Mouse (Mus musculus): ENCODE data around the gene Rtp4.

Rtp4 gene

DNA sequence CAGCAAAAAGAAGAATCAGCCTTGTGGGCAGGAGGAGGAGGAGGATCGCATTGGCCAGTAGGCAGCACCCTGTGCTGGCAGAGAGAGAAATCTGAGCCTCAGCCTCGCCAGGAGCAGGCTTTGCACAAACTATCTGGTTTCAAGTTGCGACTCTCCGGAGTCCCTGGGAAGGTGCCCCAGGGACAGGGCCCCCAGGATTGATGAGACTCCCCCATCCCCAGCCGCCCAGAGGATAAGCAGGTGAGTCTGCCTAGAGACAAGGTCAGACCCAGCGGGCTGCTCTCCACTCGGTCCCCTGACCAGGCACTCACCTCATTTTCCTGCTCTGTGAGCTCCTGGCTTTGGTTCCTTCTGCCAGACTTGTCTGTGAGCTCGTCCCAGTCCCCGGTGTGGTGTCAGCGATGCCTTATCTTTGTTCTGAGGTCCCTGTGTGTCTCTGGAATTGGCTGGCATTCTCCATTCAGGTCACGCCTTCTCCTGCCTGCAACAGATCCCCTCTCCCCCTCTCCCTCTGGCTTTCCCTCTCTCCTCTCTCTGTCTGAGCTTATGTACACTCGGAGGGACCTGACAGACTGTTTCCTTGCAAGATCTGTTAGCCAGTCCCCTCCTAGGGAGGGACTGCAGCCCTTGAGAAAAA lies at the start of gene Rtp4, which contains the start of gene Masp1:
Gene Rtp4, plus strand, starts transcription at position 57 of the 637 bp plus-strand sequence.
Gene Masp1, minus strand, starts transcription at position 581 of the 637 bp plus-strand sequence.
- no peak for DNase-seq (ENCODE audit: low read depth, low spot score)

DNA sequence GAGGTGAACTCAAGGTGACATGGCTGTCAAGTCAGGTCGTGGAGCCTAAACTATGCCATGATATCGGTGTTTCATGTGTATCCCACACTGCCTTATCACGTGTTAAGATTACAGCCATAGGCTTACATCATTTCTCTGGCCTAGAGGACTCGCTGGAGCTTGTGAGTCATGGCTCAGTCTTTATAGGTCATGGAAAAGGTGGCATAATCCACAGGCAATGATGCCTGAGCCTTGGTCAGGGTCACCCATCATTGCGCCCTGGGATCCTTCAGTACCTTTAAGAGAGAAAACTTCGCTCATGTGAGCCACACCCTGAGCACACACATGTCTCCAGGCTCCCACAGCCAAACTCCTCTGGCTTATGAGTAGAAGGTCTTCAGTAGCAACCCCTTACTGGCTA lies 48.5 kb upstream of the Rtp4 start:
- DNase-seq (ENCODE audit: low read depth, low spot score) = no peak

DNA sequence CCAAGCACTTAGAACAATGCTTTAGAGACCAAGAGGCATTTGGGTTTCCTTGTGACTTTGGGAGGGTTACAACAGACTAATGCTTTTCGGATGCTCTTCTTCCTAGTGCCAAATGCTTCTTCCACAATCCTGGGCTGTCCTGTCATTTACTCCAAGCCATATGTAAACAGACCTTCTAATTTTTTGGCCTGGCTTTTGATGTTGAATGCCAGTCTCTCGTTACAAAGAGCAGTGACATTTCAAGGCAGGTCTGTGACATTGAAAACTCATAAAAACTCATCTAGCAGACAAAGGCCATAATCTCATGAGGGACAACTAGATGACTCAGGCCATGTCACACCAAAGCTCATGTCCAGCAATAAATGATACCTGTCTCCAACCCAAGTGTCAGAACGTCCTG lies 48.0 kb upstream of the Rtp4 start:
- DNase-seq (ENCODE audit: low read depth, low spot score) = no peak

DNA sequence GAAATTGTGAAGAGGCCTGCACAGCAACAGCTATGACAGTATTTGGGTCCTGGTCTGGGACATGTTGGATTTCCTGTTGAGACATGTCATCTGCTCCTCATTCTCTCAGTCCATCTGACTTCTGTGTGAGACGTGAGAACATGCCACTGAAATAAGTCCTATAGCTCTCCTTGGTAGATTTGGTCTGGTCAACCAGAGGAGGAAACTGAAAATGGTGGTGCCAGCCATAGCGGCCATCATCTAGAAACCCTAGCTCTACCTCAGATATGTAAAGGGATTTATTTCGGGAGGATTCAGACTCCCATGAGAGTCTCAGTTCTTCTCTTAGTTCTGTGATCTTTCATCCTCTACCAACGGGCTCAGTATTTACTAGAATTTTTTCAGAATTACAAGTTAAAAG lies 44.4 kb upstream of the Rtp4 start:
- no peak for DNase-seq (ENCODE audit: low read depth, low spot score)

DNA sequence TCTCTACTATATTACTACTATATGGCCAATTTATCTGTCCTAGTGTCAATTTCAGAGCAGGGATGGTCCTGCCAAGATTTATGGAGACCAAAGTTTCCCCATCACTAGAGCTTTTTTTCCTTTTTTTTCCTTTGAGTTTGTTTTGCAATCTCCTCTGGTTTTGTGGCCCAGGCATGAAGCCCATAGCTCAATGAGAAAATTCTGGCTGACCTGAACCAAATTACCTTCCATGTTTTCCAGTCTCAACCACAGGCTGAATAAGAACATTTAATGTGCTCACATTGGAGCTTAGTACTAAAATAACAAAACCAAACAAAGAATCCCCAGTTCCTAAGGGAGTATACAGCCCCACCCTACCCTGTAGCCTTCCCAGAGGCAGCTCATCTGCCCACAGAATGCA lies 43.5 kb upstream of the Rtp4 start:
- no peak for DNase-seq (ENCODE audit: low read depth, low spot score)

DNA sequence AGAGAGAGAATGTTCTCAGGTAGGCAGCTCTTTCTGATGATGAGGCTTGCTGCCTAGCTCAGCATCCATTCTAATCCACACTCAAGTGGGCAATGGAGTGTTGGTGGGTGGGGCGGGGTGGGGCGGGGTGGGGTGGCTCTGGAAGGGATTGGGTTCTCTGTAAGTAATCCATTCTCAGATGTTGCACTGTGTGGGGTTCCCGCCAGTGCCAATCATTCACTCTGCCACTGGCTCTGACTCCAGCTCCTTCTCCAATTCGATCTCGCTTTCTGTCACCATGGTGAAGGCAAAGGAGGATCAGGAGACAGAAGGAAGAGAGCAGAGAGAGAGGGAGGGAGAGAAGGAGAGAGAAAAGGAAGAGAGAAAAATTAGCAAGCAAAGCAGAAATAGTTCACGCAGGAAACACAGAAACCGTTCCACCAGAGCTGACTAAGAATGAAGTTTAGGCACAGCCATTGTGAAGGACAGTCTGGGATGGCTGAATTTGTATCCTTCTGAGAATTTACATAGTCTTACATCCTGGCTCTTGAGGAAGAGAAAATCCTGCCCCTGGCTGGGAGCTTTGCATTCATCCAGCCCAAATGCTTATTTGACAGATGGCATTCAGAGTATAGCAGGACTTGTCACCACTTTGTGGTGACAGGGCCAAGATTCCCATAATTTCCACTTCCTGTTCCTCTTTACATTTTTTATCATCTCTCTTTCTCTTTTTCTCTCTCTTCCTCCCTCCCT lies 40.1 kb upstream of the Rtp4 start:
- DNase-seq (ENCODE audit: low read depth, low spot score) = no peak

DNA sequence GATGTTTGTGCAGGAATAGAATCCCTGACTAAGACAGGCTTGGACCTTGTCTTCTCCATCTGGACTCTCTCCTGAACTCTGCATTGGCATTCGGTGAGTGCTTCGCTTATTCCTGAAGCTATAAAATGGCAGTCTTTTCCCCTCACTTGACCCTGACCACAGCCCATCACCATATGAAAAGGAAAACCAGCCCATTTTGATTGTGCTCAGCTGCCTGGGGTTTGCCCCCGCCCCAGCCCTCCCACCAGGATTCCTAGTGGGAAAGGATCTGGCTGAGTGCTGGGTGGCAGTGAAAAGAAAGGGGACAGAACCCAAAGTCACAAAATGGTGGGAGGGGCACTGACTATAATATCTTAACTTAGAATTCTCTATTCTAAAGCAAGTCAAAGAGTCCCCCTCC lies 37.9 kb upstream of the Rtp4 start:
- DNase-seq (ENCODE audit: low read depth, low spot score) = no peak

DNA sequence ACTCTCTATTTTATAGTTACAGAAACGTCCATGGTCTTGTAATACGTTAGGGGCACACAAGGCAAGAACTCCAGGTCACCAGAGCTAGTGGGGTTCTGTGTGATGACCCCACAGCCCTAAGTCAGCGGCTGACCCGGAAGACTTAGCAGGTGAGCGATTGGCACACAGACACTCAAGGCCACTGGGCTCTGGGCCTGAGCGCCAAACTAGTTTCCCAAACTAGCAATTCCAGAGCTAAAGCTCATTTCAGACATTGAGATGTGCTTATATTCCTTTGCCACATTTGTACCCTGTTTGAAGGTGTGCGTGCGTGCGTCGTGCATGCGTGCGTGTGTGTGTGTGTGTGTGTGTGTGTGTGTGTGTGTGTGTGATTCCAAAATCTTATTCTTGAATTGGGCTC lies 37.2 kb upstream of the Rtp4 start:
- no peak for DNase-seq (ENCODE audit: low read depth, low spot score)

DNA sequence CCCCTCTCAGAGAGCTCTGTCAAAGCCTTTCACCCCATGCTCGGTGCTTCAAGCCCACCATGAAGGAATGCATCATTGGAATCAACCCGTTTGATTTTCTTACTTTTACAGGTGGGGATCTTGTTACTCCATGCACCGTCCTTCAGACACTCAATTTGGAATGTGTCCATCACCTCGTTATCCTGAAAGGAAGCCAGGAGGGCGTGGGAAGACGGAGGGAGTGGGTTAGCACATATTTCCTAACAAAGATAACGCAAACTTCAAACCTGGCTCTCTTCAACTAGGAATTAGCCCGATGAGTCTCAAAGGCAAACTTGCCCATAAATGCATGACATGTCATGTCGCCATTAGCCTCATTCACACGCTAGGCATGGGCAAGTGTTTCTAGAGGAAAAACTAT lies 36.8 kb upstream of the Rtp4 start:
- DNase-seq (ENCODE audit: low read depth, low spot score) = no peak

DNA sequence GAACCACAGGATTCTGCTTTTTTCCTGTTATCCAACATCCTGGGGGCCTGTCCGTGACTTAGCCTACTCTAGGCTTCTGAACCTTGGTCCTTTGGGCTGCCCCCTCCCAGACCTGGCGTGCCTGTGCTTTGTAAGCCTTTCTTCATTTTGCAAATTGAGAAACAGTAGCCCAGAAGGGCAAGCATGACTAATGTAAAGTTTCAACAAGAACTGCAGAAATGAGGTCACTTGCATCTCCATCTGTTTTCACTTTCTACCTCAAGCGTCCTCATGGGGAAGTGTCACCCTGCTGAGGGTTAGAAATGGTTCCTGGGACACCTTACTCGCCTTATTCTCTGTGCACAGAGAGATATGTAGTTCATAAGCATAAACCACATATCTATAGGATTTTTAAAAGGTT lies 27.3 kb upstream of the Rtp4 start:
- no peak for DNase-seq (ENCODE audit: low read depth, low spot score)

DNA sequence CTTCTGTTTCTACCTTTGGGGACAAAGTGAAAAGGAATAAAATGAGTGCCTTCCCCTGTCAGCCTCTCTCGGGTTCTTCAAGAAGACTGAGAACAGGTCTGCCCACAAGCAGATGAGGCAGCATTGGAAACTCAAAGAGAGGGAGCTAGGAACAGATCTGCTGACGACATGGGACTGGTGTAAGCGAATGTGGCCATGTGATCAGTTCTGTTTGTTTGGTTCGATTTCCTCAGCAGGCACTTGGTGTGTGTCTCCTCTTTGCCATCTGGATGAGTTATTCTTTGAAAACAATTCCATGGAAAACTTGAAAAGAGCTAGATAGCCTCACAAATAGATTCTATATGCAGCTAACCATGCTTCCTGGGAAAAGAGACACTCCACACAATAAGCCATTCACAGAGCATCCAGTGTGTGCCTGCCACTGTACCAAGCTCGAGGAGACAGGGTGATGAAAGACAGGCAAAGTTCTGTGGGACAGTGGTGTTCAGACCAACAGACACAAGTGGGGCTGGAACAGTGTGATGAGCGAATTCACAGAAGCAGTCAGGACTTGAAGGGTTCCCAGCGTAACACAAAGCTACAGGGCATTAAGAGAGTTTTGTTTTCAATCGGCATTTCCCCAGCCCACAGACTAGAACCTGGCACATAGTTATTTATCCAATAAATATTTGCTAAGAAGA lies 23.7 kb upstream of the Rtp4 start:
- no peak for DNase-seq (ENCODE audit: low read depth, low spot score)

DNA sequence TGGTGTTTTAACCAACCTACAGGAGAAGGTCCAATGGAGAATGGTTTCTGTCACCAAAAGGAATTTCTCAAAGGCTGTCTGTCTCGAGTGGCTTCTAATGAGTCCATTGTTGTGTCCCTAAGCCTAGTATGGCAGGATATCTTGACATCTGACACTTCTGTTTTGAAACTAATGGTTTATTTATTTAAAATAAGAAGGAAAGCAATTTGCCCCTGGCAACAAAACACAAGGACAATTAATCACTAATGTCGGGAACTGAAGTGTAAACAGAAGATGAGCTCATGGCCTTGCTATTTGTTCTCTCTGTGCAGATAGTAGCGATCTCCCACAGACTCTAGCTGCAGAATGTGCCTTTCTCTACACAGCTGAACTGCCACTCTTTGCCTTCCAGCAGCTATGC lies 22.7 kb upstream of the Rtp4 start:
- DNase-seq (ENCODE audit: low read depth, low spot score) = no peak

DNA sequence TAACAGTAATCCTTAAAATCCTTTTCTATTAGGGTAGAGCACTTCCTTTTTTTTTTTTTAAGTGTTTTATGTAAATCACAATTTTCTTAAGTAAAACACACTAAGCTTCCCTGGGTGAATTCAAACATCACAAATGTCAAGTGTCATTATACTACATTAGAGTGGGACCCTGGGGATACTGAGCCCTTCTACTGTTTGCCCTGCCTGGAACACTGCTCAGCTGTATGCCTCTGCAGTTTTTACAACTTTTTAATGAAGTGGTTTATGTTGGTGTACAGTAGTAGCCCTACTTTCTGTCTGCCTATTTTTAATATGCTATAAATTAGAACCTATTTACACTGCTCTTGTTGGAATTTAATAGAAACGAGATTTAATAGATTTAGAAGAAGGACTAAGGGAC lies 22.2 kb upstream of the Rtp4 start:
- no peak for DNase-seq (ENCODE audit: low read depth, low spot score)

DNA sequence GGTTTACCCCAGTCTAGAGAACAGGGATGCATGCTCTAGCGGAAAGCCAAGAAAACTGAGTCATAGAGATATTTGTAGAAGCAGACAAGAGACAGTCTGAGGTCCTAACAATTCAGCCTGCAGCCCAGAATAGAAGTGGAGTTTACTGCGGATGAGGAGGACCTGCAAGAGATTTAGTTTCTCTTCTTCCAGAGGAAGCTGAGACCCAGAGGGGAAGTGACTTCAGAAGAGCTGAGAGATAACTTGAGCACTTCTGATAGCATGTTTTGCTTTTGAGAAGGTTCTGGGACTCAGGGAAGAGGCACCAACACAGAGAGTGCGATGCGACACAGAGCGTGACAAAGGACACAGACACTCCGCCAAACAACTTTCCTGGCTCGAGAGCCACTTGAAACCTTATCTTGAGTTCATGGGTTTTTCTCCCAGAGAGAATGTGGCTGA lies 21.4 kb upstream of the Rtp4 start:
- no peak for DNase-seq (ENCODE audit: low read depth, low spot score)

DNA sequence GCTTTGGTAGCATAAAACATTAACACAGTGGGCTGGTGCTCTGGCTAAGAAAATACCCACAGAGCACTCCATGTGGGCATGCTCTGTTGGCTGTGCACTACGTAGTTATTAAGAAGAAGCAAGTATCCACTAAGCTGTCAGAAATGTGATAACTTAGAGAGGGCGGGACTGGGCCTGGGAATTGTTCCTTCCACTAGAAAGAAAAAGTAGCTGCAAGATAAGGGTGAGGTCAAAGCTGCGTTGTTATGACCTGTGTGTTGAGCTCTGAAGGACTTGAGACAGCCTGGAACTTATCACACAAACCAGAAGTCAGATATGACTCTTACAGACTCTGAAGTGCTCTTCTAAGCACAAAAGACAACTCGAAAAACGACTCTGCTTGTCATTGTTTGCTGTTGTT lies 19.5 kb upstream of the Rtp4 start:
- no peak for DNase-seq (ENCODE audit: low read depth, low spot score)

DNA sequence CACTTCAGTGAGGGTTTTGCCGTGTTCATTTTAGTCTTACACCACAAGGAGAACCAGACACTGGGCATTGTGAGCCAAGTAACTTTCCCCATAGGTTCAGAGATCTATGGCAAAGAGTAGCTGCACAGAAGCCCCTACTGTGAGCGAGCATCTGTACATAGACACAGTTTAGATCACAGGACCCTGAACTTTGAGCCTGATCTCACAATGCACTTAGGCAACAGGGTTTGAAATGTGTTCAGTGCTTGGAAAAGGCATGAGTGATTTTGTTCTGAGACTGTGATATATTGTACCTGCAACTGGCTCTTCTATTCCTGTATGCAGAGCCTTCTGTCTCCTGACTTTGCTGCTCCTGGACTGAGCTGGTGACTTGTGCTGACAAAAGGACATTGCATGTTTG lies 18.8 kb upstream of the Rtp4 start:
- no peak for DNase-seq (ENCODE audit: low read depth, low spot score)

DNA sequence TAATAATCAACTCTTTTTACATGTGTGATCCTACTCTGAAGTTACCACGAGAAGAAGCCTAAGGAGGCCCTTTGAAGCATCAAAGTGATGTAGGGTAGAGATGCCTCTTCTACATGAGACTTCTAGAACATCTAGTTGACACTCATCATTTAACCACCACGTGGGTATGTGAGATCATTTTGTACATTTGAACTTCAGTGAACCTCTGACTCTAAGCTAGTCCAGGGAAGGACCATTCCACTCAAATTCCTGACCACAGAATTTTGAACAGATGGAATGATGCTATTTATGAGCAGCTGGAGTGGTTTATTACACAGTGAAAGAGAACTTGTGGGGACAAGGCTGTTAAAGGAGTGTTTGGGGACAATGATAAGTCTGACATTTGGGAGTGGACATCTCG lies 17.6 kb upstream of the Rtp4 start:
- DNase-seq (ENCODE audit: low read depth, low spot score) = no peak

DNA sequence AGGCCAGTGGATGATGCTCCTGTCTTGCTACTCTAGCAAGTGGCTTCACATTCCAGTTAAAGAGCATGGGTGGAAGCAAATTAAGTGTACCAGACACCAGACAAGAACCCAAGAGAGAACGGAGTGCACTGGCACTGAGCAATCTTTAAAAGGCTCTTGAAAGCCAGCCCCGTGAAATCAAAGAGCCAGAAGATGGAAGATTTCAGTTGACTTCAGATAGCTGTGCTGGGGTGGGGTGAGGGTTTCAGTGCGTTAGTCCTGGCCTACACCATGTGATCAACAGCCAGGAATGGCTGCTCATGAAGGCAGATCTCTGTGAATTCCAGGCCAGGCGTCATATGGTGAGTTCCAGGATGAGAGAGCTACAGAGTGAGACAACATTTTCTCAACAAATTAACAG lies 16.7 kb upstream of the Rtp4 start:
- DNase-seq (ENCODE audit: low read depth, low spot score) = no peak

DNA sequence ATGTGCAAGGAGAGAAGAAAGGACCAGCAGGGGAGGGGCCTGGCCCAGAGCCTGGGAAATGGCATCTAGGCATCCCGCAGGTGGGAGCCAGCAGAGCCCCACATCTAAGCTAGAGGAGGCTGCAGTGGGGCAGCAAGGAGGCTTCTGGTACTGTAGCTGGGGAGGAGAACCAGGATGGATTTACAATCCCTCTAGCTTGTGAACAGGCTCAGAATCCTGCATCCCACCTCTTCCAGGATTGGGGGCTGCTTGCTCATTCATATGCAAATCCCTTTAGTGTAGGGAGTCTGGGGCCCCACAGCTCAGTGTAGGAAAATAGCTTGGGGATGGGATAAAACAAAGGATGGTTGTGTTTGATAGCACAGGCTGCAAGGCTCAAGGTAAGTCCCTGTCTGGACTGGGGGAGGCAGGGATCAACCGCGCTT lies 15.8 kb upstream of the Rtp4 start:
- DNase-seq (ENCODE audit: low read depth, low spot score) = no peak

DNA sequence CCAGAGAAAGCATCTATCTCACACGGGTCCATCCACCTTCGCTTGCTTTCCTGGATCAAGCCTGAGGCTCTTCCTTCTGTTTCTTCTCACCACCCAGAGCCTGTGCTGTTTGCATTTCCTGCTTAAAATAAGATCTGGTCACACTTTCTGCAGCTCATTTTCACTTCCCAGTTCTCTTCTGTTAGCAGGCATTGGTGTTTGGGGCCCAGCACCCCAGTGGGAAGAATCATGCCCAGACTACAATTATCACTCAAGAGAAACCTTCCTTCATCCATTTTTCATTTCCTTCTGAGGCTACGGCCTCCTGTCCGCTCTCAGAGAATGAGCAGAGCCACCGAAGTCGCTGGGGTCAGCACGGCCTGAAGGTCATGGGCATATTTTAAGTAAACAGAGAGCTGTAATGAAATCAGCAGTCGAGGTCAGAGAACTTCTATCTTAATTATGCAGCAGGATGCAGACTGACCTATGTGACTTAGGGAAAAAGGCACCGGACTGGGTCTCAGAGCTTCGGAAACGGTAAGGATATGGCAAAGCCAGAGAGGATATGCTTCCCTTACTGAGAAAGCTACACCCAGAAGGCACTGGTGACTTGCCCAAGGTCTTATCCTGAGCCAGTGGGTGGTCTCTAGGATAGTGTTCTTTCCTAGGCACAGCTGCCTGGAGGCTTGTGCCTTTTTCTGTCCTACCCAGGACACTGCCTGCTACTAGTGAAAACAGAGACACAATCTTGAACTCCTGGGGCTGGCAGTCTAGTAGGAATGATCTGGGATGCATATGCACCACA lies 14.0 kb upstream of the Rtp4 start:
- DNase-seq (ENCODE audit: low read depth, low spot score) = no peak

DNA sequence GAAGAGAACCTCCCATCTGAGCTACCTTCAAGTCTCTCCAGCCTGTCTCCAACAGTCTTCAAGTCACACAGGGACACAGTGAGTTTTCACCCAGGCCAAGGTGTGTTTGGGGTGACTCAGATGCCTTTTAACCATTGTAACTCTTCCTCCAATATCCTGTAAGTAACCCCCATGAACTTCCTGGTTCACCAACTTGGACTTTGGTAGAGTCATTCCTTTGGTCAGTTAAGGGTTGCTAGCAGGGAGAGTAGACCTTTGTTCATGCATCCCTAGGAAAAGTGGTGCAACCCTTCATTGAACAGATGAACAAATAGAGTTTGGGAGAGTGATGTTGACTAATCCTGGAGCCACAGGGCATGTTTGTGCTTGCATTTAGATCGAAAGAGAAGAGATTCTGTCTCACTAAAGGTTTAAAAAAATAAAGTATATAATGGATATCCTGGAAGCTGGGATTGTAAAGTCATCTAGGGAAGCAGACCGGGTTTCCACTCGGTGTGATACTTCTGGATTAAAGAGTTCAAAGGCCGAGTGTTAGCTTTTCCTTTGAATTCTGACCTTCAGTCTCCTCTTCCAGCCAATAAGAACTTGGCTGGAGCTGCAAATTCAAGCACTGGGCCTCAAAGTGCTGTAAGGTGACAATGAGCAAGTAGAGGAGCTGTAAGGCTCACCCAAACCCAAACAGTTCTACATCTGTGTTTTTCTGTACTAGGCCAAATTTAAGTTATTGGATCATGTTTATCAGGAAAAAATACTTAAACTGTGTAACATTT lies 8.7 kb upstream of the Rtp4 start:
- no peak for DNase-seq (ENCODE audit: low read depth, low spot score)

Measured in c-Kit-negative CD71-positive TER-119-positive erythroid progenitor cells, embryonic 14.5 days (primary cell).